Mouse (Mus musculus): ENCODE data around the gene Bco1.
A peak's percentile ranks its signal among the peaks of the same experiment; 100 is the strongest.

The Bco1 gene

GRCm38 (mm10) chr8:117094053-117094452 is 1.6 kb upstream of the Bco1 start:
- DNase-seq (ENCODE audit: low read depth), result peak; percentile 58

GRCm38 (mm10) chr8:117097051-117097563 is 1.5 kb downstream of the Bco1 start:
- no peak for DNase-seq (ENCODE audit: low read depth)

- DNase-seq (ENCODE audit: low read depth), result peak; percentile 83
Observed at GRCm38 (mm10) chr8:117097564-117098191, 2.0 kb downstream of the Bco1 start.

- no peak for DNase-seq (ENCODE audit: low read depth)
Observed at GRCm38 (mm10) chr8:117107533-117107932, 11.9 kb downstream of the Bco1 start.

GRCm38 (mm10) chr8:117109018-117109711 is 13.5 kb downstream of the Bco1 start:
- DNase-seq (ENCODE audit: low read depth), result no peak

- DNase-seq (ENCODE audit: low read depth), result no peak
Observed at GRCm38 (mm10) chr8:117109801-117110390, 14.2 kb downstream of the Bco1 start.

GRCm38 (mm10) chr8:117111641-117112040 is 16.0 kb downstream of the Bco1 start:
- DNase-seq (ENCODE audit: low read depth), result no peak

GRCm38 (mm10) chr8:117112261-117112660 is 16.6 kb downstream of the Bco1 start:
- no peak for DNase-seq (ENCODE audit: low read depth)

GRCm38 (mm10) chr8:117115094-117115493 is 19.4 kb downstream of the Bco1 start:
- no peak for DNase-seq (ENCODE audit: low read depth)

- no peak for DNase-seq (ENCODE audit: low read depth)
Observed at GRCm38 (mm10) chr8:117115676-117116446, 20.2 kb downstream of the Bco1 start.

- no peak for DNase-seq (ENCODE audit: low read depth)
Observed at GRCm38 (mm10) chr8:117116534-117116933, 20.9 kb downstream of the Bco1 start.

GRCm38 (mm10) chr8:117118409-117118808 is 22.8 kb downstream of the Bco1 start:
- no peak for DNase-seq (ENCODE audit: low read depth)

GRCm38 (mm10) chr8:117121277-117121676 is 25.6 kb downstream of the Bco1 start:
- no peak for DNase-seq (ENCODE audit: low read depth)

- DNase-seq (ENCODE audit: low read depth), result no peak
Observed at GRCm38 (mm10) chr8:117123850-117124633, 28.4 kb downstream of the Bco1 start.

GRCm38 (mm10) chr8:117125854-117126253 is 30.2 kb downstream of the Bco1 start:
- DNase-seq (ENCODE audit: low read depth), result no peak

- no peak for DNase-seq (ENCODE audit: low read depth)
Observed at GRCm38 (mm10) chr8:117126411-117126810, 30.8 kb downstream of the Bco1 start.

- DNase-seq (ENCODE audit: low read depth), result no peak
Observed at GRCm38 (mm10) chr8:117127063-117127462, 31.4 kb downstream of the Bco1 start.

- no peak for DNase-seq (ENCODE audit: low read depth)
Observed at GRCm38 (mm10) chr8:117133702-117134101, 38.0 kb downstream of the Bco1 start.

- no peak for DNase-seq (ENCODE audit: low read depth)
Observed at GRCm38 (mm10) chr8:117136351-117136750, 40.7 kb downstream of the Bco1 start.

- DNase-seq (ENCODE audit: low read depth), result no peak
Observed at GRCm38 (mm10) chr8:117136763-117137162, 41.1 kb downstream of the Bco1 start.

GRCm38 (mm10) chr8:117137357-117137756 is 41.7 kb downstream of the Bco1 start:
- no peak for DNase-seq (ENCODE audit: low read depth)

- DNase-seq (ENCODE audit: low read depth), result no peak
Observed at GRCm38 (mm10) chr8:117148520-117148919, 52.9 kb downstream of the Bco1 start.
